Mouse (Mus musculus): ENCODE data around the gene Mcm2.

Gene Mcm2

DNA sequence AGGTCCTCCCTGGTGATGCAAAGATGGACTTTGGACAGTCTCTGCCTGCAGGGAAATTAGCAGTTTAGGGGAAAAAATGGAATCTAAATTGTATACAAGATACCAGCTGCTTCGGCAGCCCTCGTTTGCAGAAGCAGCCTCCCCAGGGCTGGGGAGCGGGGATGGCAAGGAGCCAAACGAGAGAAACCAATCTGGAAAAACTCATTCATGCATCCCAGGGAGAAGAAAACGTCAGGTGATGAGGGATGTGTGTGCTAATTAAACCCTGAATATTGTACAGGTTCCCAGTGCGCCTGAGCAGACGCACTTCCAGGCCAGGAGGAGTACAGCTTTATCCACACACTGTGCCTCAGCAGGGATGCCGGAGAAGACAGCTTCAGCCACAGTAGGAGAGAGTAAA, 27.0 kb downstream of the Mcm2 start:
- in situ Hi-C loops (cut with MboI; ENCODE audit: unreplicated experiment in 2 of 2) = loop anchor here in 1 of 2 experiments (25.0 kb wide), 1 partner anchor 759 kb away; no protein-coding TSS in a partner anchor

DNA sequence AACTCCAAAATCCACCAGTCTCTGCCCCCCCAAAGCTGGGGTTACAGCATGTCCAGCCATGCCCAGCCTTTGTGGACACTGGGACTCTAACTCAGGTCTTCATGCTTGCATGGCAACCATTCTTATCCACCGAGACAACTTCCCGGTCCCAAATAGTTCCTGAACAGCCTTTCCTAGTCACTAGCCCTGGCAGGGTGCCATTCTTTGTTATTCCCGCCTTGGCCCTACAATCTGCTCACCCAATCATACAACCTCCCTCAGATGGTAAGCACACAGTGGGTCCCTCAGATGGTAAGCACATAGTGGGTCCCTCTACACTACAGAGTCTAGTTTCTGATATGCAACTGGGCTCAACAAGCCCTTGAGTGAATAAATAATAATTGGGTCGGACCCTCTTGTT, 28.0 kb downstream of the Mcm2 start:
- in situ Hi-C loops (cut with MboI; ENCODE audit: unreplicated experiment in 2 of 2) = loop anchor here in 1 of 2 experiments (25.0 kb wide), 1 partner anchor 758 kb away; no protein-coding TSS in a partner anchor

GRCm38 (mm10) chr6:88869459-88869858, 29.1 kb downstream of the Mcm2 start:
- in situ Hi-C loops (cut with MboI; ENCODE audit: unreplicated experiment in 2 of 2) = loop anchor here in 1 of 2 experiments (5.0 to 25.0 kb wide), 2 partner anchors 682 to 757 kb away; no protein-coding TSS in a partner anchor

- in situ Hi-C loops (cut with MboI; ENCODE audit: unreplicated experiment in 2 of 2) = loop anchor here in 1 of 2 experiments (5.0 to 25.0 kb wide), 2 partner anchors 678 to 753 kb away; no protein-coding TSS in a partner anchor
Measured at GRCm38 (mm10) chr6:88865704-88866103, 32.9 kb downstream of the Mcm2 start.

- in situ Hi-C loops (cut with MboI; ENCODE audit: unreplicated experiment in 2 of 2) = loop anchor here in 1 of 2 experiments (25.0 kb wide), 1 partner anchor 749 kb away; no protein-coding TSS in a partner anchor
Measured at GRCm38 (mm10) chr6:88860914-88861313, 37.7 kb downstream of the Mcm2 start.

- in situ Hi-C loops (cut with MboI; ENCODE audit: unreplicated experiment in 2 of 2) = loop anchor here (5.0 to 25.0 kb wide), 4 partner anchors 34 to 746 kb away; no protein-coding TSS in a partner anchor
Measured at GRCm38 (mm10) chr6:88858341-88858740, 40.2 kb downstream of the Mcm2 start.

GRCm38 (mm10) chr6:88857830-88858229, 40.8 kb downstream of the Mcm2 start:
- in situ Hi-C loops (cut with MboI; ENCODE audit: unreplicated experiment in 2 of 2) = loop anchor here (5.0 to 25.0 kb wide), 4 partner anchors 34 to 746 kb away; no protein-coding TSS in a partner anchor

DNA sequence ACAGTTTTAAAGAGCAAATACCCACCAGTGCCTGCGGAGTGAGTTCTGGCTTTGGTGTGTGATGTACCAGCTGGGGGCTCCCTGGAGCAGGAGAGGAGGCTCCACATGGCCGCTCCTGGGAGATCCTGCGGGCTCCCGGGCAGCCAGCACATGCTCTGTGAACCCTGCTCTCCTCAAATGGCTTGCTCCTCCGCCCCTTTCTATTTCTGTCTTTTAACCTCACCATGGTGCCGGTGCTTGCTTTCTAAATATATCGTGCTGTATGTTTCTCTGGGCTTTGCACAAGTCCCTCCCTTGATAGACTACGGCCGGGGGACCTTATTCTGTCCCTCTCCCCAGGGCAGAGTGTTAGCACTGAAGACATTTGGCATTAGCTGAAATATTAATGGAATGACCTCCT, 41.3 kb downstream of the Mcm2 start:
- in situ Hi-C loops (cut with MboI; ENCODE audit: unreplicated experiment in 2 of 2) = loop anchor here (5.0 to 25.0 kb wide), 4 partner anchors 35 to 745 kb away; no protein-coding TSS in a partner anchor

DNA sequence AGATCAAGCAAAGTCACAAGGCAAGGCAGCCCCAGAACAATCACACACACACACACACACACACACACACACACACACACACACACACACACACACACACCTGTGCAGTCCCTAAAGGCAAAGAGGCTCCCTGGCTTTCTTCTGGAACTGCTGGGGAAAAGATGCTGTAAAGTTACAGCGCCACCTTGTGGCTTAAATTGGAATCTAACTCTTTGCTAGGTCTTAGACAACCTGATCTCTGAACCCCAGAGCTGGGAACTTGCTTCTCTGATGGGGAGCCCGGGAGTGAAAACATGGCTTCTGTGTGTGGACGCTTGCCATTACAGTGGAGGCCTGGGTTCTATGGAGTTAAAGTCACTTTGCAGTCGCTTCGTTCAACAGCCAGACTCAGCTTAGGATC, 42.9 kb downstream of the Mcm2 start:
- in situ Hi-C loops (cut with MboI; ENCODE audit: unreplicated experiment in 2 of 2) = loop anchor here (5.0 to 25.0 kb wide), 4 partner anchors 37 to 743 kb away; no protein-coding TSS in a partner anchor

DNA sequence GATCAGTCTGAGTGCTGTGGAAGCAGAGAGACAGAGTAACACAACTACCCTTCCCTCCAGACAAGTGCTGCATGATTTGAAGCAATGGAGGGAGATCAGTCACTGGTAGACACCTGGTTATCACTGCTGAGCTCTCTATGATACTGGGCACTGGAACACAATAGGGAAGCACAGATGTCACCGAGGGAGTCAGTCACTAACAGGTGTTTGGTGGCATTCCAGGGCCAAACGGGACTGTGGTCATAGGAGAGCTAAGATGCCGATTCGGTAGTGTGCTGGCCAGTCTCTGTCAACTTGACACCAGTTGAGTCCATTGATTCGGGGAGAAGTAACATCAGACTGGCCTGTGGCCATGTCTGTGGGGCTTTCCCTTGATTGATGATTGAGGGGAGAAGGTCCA, 44.1 kb downstream of the Mcm2 start:
- in situ Hi-C loops (cut with MboI; ENCODE audit: unreplicated experiment in 2 of 2) = loop anchor here (10.0 to 25.0 kb wide), 2 partner anchors 670 to 742 kb away; no protein-coding TSS in a partner anchor

DNA sequence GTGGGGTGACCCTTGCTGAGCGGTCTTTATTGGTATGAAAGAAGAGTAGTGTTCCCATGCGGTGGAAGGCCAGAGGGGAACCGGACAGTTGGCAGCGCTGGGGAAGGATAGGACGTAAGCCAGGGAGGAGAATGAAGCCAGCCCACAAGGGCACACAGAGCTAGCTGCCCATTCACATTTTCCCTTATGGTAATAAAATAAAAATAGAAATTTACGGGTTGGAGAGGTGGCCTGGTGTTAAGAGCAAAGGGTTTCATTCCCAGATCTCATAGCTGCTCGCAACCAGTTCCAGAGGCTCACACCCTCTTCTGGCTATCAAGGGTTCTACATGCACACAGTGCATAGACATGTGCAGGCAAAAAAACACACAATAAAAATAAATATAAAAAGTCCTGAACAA, 48.5 kb downstream of the Mcm2 start:
- in situ Hi-C loops (cut with MboI; ENCODE audit: unreplicated experiment in 2 of 2) = loop anchor here (10.0 to 25.0 kb wide), 2 partner anchors 665 to 738 kb away; no protein-coding TSS in a partner anchor

- in situ Hi-C loops (cut with MboI; ENCODE audit: unreplicated experiment in 2 of 2) = no loop called here
Measured at GRCm38 (mm10) chr6:88849270-88849669, 49.3 kb downstream of the Mcm2 start.

GRCm38 (mm10) chr6:88847571-88847970, 51.0 kb downstream of the Mcm2 start:
- in situ Hi-C loops (cut with MboI; ENCODE audit: unreplicated experiment in 2 of 2) = no loop called here

GRCm38 (mm10) chr6:88844901-88845565, 53.5 kb downstream of the Mcm2 start:
- in situ Hi-C loops (cut with MboI; ENCODE audit: unreplicated experiment in 2 of 2) = no loop called here

- in situ Hi-C loops (cut with MboI; ENCODE audit: unreplicated experiment in 2 of 2) = no loop called here
Measured at GRCm38 (mm10) chr6:88843781-88844725, 54.5 kb downstream of the Mcm2 start.

DNA sequence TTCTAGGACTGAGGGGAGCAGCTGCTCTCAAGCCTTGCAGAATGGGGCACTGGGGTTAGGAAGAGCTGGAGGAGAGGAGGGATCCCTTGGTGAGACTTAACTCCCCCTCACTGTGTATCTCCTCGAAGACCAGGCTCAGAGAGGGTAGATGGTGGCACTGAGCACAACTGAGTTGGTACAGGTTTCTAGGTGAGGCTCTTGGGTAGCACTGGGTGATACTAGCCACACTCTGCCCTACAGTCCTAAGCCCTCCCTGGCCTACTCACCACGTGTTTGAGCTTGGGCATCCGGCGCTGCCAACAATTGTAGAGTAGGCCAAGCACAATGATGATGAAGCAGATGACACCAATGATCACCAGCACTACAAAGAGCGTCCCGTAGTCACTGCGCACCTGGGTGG, 55.3 kb downstream of the Mcm2 start:
- in situ Hi-C loops (cut with MboI; ENCODE audit: unreplicated experiment in 2 of 2) = no loop called here

GRCm38 (mm10) chr6:88842731-88843151, 55.8 kb downstream of the Mcm2 start:
- in situ Hi-C loops (cut with MboI; ENCODE audit: unreplicated experiment in 2 of 2) = no loop called here

GRCm38 (mm10) chr6:88841781-88842689, 56.5 kb downstream of the Mcm2 start, which contains the start of gene Abtb1:
Gene Abtb1 (minus strand): TSS chr6:88841984.
- in situ Hi-C loops (cut with MboI; ENCODE audit: unreplicated experiment in 2 of 2) = no loop called here

GRCm38 (mm10) chr6:88841514-88841780, 57.1 kb downstream of the Mcm2 start:
- in situ Hi-C loops (cut with MboI; ENCODE audit: unreplicated experiment in 2 of 2) = no loop called here
